Mouse (Mus musculus): ENCODE measurements around the gene Ucp1.
"Not testable (repeated sequence)": the region's sequence is repeated elsewhere in the genome, so short reads cannot be mapped to it uniquely, and the experiment has no call there.

Gene Ucp1

GRCm38 (mm10) chr8:83290176-83290575, at the start of gene Ucp1:
Ucp1 (plus strand) TSS chr8:83290352.
- DNase-seq (ENCODE audit: low spot score in 2 of 2), result no peak

GRCm38 (mm10) chr8:83244151-83244550, 46.0 kb upstream of the Ucp1 start:
- peak; percentile 55 to 70 for DNase-seq (ENCODE audit: low spot score in 2 of 2)

GRCm38 (mm10) chr8:83250858-83251257, 39.3 kb upstream of the Ucp1 start:
- no peak for DNase-seq (ENCODE audit: low spot score in 2 of 2)

- DNase-seq (ENCODE audit: low spot score in 2 of 2), result no peak
Observed at GRCm38 (mm10) chr8:83251362-83252246, 38.5 kb upstream of the Ucp1 start.

GRCm38 (mm10) chr8:83252791-83253190, 37.4 kb upstream of the Ucp1 start:
- DNase-seq (ENCODE audit: low spot score in 2 of 2), result no peak

- no peak for DNase-seq (ENCODE audit: low spot score in 2 of 2)
Observed at GRCm38 (mm10) chr8:83257631-83258030, 32.5 kb upstream of the Ucp1 start.

GRCm38 (mm10) chr8:83260418-83261215, 29.5 kb upstream of the Ucp1 start:
- DNase-seq (ENCODE audit: low spot score in 2 of 2), result peak; percentile 37 to 60

GRCm38 (mm10) chr8:83271172-83271571, 19.0 kb upstream of the Ucp1 start:
- no peak for DNase-seq (ENCODE audit: low spot score in 2 of 2)

- DNase-seq (ENCODE audit: low spot score in 2 of 2), result no peak
Observed at GRCm38 (mm10) chr8:83272464-83272863, 17.7 kb upstream of the Ucp1 start.

- DNase-seq (ENCODE audit: low spot score in 2 of 2), result no peak
Observed at GRCm38 (mm10) chr8:83274470-83274869, 15.7 kb upstream of the Ucp1 start.

GRCm38 (mm10) chr8:83278431-83278830, 11.7 kb upstream of the Ucp1 start:
- no peak for DNase-seq (ENCODE audit: low spot score in 2 of 2)

- DNase-seq (ENCODE audit: low spot score in 2 of 2), result no peak
Observed at GRCm38 (mm10) chr8:83285391-83285790, 4.8 kb upstream of the Ucp1 start.

- no peak for DNase-seq (ENCODE audit: low spot score in 2 of 2)
Observed at GRCm38 (mm10) chr8:83297375-83297774, 7.2 kb downstream of the Ucp1 start.

- no peak for DNase-seq (ENCODE audit: low spot score in 2 of 2)
Observed at GRCm38 (mm10) chr8:83300135-83300534, 10.0 kb downstream of the Ucp1 start.

GRCm38 (mm10) chr8:83304946-83305345, 14.8 kb downstream of the Ucp1 start:
- DNase-seq (ENCODE audit: low spot score in 2 of 2), result no peak

GRCm38 (mm10) chr8:83309836-83310235, 19.7 kb downstream of the Ucp1 start:
- no peak for DNase-seq (ENCODE audit: low spot score in 2 of 2)

- not testable (repeated sequence) for DNase-seq (ENCODE audit: low spot score in 2 of 2)
Observed at GRCm38 (mm10) chr8:83315084-83315483, 24.9 kb downstream of the Ucp1 start.

GRCm38 (mm10) chr8:83315691-83316090, 25.5 kb downstream of the Ucp1 start:
- DNase-seq (ENCODE audit: low spot score in 2 of 2), result no peak

- DNase-seq (ENCODE audit: low spot score in 2 of 2), result no peak
Observed at GRCm38 (mm10) chr8:83320543-83320942, 30.4 kb downstream of the Ucp1 start.

GRCm38 (mm10) chr8:83322374-83322773, 32.2 kb downstream of the Ucp1 start:
- no peak for DNase-seq (ENCODE audit: low spot score in 2 of 2)

- no peak for DNase-seq (ENCODE audit: low spot score in 2 of 2)
Observed at GRCm38 (mm10) chr8:83323056-83323455, 32.9 kb downstream of the Ucp1 start.

GRCm38 (mm10) chr8:83327889-83328288, 37.7 kb downstream of the Ucp1 start:
- no peak for DNase-seq (ENCODE audit: low spot score in 2 of 2)

- DNase-seq (ENCODE audit: low spot score in 2 of 2), result peak; percentile 31 to 36
Observed at GRCm38 (mm10) chr8:83331567-83331898, 41.4 kb downstream of the Ucp1 start.
